Mouse (Mus musculus) lung, embryonic 16.5 days (tissue): ENCODE measurements around the gene Pacs1. TPM values are rescaled to one million over a fixed set of nuclear protein-coding genes. Genes with fewer than 3 reads are reported as not detected.
A peak's percentile ranks its signal among the peaks of the same experiment; 100 is the strongest.

Experiments used
- ATAC-seq: fragments of 200-750 bp; cut with Nextera tagmentation; 2 replicates; pipeline ENCODE4 v1.8.0; 2017; ENCODE audit warnings: low read depth, mild to moderate bottlenecking, moderate library complexity
- H3K27ac ChIP-seq: fragments of 300-500 bp; sonication (generic); 2 replicates; pipeline ENCODE4 v1.5.1; 2014; ENCODE audit warnings: mild to moderate bottlenecking, control low read depth, low read length
- H3K27me3 ChIP-seq: fragments of 300-500 bp; sonication (generic); 2 replicates; pipeline ENCODE4 v1.6.1; 2014; ENCODE audit warnings: low read depth, low read length, mixed read lengths; ENCODE audit not compliant: control insufficient read depth, insufficient read depth
- H3K36me3 ChIP-seq: fragments of 300-500 bp; sonication (generic); 2 replicates; pipeline ENCODE4 v1.6.1; 2014; ENCODE audit warnings: low read length; ENCODE audit not compliant: control insufficient read depth, insufficient read depth
- H3K4me1 ChIP-seq: fragments of 300-500 bp; sonication (generic); replicated peaks from 2 replicates; pipeline ENCODE4 v1.6.1; 2014; ENCODE audit warnings: low read length, mixed read lengths; ENCODE audit not compliant: control insufficient read depth, insufficient read depth
- H3K4me2 ChIP-seq: fragments of 300-500 bp; sonication (generic); 2 replicates; pipeline ENCODE4 v1.6.1; 2014; ENCODE audit warnings: low read depth, low read length, control low read depth
- H3K4me3 ChIP-seq: fragments of 300-500 bp; sonication (generic); 2 replicates; pipeline ENCODE4 v1.5.1; 2014; ENCODE audit warnings: mild to moderate bottlenecking, low read length, control low read depth
- H3K9ac ChIP-seq: fragments of 300-500 bp; sonication (generic); 2 replicates; pipeline ENCODE4 v1.6.1; 2014; ENCODE audit warnings: low read length, control low read depth
- H3K9me3 ChIP-seq: fragments of 300-500 bp; sonication (generic); 2 replicates; pipeline ENCODE4 v1.6.1; 2016; ENCODE audit warnings: low read length; ENCODE audit not compliant: control insufficient read depth
- WGBS: fragments of 180-500 bp; shearing (Covaris S2); extraction: QIAGEN DNeasy Blood & Tissue Kit; methylation state at CpG from one replicate; pipeline ENCODE4 v1.1.7; 2014; 5-methylcytosine and 5-hydroxymethylcytosine counted together
- polyA plus RNA-seq: library from polyadenylated mRNA; unstranded; fragments of >200 nt; fragmentation: Nextera tagmentation; extraction: Ambion mirVana; gene quantifications from 2 replicates; pipeline ENCODE4 v1.2.1, GENCODE M21; 2015

Gene Pacs1
- polyA plus RNA-seq, 1 experiment from 2014 or later, result 21.0 TPM

DNA sequence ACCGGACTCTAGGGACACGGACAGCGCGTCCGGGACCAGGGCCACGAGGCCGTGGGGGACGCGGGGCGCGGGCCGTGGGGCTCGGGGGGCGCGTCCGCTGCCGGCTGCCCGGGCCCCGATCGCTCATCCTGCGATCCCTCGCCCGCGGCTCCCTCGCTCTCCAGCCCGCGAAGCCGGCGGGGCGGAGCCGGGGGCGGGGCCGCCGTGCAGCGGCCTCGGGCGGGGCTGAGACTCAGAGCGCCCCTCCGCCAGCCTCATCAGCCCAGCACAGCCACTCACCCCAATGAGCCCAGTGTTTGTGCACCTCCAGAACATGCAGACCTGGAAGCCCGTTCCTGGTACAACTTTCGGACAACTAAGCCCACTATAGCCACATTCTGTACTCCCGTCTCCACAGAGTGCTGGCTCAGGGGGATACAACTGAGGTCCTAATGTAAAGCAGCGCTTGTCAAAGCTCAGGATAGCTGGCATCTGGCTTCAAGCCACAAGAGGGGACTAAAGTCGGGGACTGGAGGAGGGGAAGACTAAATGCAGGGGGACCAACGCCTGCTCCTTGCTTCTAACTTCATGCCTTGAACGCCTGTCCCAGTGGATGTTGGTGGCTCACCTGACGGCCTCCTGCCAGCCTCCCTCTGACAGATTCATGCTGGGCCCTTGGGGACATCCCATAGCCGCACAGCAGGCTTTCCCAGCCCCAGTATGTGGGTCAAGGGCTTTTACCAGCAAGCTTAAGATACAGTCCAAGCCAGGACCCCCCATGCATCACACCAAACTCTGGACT lies 174.4 kb downstream of the Pacs1 start, which contains the start of gene Cnih2:
Gene Cnih2 (minus strand): TSS at position 159 of the 781 bp plus-strand sequence.
- Histone ChIP-seq H3K27ac (no peak within 1 kb of the TSS), H3K4me3 (peak within 1 kb of the TSS; percentile 57), H3K4me1 (peaks cover 12% of the 10 kb centered on the region), H3K9ac (peak within 1 kb of the TSS; percentile 72), H3K36me3 (peaks cover 21% of the 10 kb centered on the region), H3K27me3 (peaks cover 3% of the 10 kb centered on the region; the same call in 1 of the 2 replicates), H3K9me3 (no peaks in the 10 kb centered on the region), H3K4me2 (peak within 1 kb of the TSS; percentile 99)
- WGBS, result 4% methylated on average over 32 of the region's 48 CpGs
- ATAC-seq, result peak; percentile 79

DNA sequence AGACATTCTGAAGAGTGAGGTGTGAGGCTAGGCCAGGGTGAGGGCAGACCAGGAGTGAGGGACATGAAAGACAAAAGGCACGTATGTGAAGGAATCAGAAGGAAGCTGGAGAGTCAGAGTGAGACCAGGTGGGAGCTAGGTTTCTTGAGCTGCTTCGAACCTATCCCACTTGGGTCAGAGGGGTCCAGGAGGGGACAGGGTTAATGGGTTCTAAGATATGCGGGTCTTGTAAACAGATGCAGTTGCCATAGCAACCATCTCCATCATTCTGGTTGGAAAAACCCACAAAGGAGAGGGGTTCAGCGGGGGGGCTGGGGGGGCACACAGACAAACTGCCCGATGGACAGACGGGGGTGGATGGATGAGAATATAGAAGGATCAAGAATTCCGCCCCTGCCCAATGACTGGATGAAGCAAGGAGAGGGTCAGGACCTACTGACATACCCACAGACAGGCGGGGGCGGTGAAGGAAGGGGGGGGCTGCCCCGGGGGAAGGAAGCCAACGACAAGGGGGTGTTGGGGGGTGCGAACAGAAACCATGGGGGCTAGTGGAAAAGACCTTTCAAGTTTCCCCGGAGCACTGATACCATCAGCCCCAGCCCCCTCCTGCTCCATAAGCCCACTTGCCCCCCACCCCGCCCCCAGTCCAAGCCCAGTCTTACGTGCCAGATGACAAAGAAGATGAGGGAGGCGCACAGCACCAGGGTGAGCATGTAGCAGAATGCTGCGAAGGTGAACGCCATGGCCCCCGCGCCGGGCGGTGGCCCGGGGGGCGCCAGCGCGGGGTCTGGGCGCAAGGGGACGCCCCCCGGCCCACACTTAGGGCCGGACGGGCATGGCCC lies 175.2 kb downstream of the Pacs1 start:
- no peak; the same call in 1 of the 2 replicates for ATAC-seq
- peak overlapping the region; percentile 99 for H3K4me2 ChIP-seq
- peak overlapping the region; percentile 72 for H3K9ac ChIP-seq
- H3K9me3 ChIP-seq, result no peaks in the 10 kb centered on the region
- H3K27ac ChIP-seq, result no peak overlapping the region
- 4% methylated on average over 27 of the region's 31 CpGs for WGBS
- H3K4me3 ChIP-seq, result peak overlapping the region; percentile 57
- peaks cover 12% of the 10 kb centered on the region for H3K4me1 ChIP-seq
- peaks cover 19% of the 10 kb centered on the region for H3K36me3 ChIP-seq
- peaks cover 3% of the 10 kb centered on the region; the same call in 1 of the 2 replicates for H3K27me3 ChIP-seq

DNA sequence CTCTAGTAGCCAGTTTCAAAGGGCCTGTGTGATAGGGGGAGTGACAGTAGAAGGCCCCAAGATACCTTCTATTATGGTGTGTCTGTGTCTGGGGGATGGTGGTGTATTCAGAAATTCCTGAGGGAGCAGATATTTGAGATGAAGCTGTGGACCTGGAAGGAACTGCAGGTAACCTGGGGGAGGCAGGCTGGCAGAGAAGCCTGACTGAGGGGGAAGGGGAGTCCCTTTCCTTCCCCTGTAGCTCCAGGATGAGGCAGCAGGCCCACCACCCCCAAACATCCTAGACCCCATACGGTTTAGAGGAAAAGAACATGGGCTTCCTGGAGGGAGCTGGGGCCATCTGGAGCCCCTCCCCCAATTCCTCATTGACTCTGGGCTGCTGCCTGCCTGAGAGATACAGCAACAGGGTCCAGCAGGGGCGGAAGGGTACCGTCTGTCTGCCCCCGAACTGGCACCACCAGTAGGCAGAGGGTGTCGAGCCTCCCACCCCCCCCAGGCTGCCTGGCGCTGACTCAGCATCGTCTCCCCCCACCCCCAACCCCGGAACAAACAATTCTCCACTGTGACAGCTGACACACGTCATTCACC lies 176.9 kb downstream of the Pacs1 start:
- Histone ChIP-seq H3K27me3 (peaks cover 3% of the 10 kb centered on the region; the same call in 1 of the 2 replicates), H3K27ac (no peak overlapping the region), H3K36me3 (peaks cover 24% of the 10 kb centered on the region), H3K9me3 (no peaks in the 10 kb centered on the region), H3K4me3 (no peak overlapping the region), H3K9ac (no peak overlapping the region), H3K4me2 (no peak overlapping the region), H3K4me1 (peaks cover 12% of the 10 kb centered on the region)
- no peak for ATAC-seq
- WGBS, result 7% methylated on average over 9 of the region's 9 CpGs

DNA sequence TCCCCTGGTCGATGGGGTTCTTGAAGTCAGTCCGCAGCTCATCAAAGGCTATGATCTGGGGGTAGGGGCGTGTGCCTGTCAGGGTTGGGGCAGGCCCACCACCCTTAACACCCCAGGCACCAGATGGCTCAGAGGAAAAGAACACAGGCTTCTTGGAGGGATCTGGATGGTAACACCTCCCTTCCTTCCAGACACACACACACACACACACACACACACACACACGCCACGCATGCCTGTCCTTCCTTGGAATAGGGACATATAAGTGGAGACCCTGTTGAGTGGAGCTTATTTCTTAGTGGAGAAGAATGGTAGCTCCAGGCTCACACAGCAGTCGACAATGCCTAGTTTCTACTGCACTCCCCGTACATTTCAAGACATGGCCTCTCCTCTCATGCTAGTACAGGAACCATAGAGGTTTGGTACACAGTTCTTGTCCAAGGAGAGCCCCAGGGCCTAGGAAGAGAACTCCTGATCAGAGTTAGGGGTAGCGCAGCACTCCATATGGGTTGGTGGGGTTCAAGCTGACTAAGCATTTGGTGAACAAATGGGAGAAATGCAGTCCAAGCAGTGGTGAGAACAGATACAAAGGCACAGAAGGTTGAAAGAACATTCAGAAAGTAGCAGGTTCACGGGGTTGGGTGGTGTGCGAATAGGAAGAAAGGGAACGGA lies 178.0 kb downstream of the Pacs1 start:
- H3K4me3 ChIP-seq, result no peak overlapping the region
- no peak overlapping the region for H3K9ac ChIP-seq
- 40% methylated on average over 11 of the region's 11 CpGs for WGBS
- H3K9me3 ChIP-seq, result no peaks in the 10 kb centered on the region
- ATAC-seq, result peak; percentile 0; the same call in 1 of the 2 replicates
- no peak overlapping the region for H3K4me2 ChIP-seq
- peaks cover 15% of the 10 kb centered on the region for H3K36me3 ChIP-seq
- peaks cover 3% of the 10 kb centered on the region; the same call in 1 of the 2 replicates for H3K27me3 ChIP-seq
- no peak overlapping the region for H3K27ac ChIP-seq
- H3K4me1 ChIP-seq, result peaks cover 12% of the 10 kb centered on the region

DNA sequence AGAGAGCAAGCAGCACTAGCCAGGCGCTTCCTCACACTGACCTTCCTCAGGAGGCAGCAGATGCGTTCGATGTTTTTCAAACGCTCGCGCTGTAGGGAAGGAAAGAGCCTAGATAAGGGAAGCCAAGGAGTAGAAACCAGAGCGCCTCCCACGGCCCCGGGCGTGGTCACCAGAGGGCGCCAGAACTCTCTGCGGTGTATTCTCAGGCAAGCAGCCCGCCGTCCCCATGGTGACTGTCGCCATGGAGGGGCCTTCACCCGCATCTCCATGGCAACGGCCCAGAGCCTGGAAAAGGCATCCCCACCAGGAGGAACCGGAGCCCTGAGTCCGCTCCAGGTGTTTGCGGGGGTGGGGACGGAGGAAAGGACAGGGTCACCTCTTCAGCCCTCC lies 178.7 kb downstream of the Pacs1 start:
- H3K36me3 ChIP-seq, result peaks cover 14% of the 10 kb centered on the region
- no peak overlapping the region for H3K9ac ChIP-seq
- peaks cover 3% of the 10 kb centered on the region; the same call in 1 of the 2 replicates for H3K27me3 ChIP-seq
- no peaks in the 10 kb centered on the region for H3K9me3 ChIP-seq
- H3K4me1 ChIP-seq, result peaks cover 14% of the 10 kb centered on the region
- no peak overlapping the region for H3K27ac ChIP-seq
- 1% methylated on average over 21 of the region's 21 CpGs for WGBS
- no peak overlapping the region for H3K4me2 ChIP-seq
- ATAC-seq, result peak; percentile 69
- H3K4me3 ChIP-seq, result no peak overlapping the region

DNA sequence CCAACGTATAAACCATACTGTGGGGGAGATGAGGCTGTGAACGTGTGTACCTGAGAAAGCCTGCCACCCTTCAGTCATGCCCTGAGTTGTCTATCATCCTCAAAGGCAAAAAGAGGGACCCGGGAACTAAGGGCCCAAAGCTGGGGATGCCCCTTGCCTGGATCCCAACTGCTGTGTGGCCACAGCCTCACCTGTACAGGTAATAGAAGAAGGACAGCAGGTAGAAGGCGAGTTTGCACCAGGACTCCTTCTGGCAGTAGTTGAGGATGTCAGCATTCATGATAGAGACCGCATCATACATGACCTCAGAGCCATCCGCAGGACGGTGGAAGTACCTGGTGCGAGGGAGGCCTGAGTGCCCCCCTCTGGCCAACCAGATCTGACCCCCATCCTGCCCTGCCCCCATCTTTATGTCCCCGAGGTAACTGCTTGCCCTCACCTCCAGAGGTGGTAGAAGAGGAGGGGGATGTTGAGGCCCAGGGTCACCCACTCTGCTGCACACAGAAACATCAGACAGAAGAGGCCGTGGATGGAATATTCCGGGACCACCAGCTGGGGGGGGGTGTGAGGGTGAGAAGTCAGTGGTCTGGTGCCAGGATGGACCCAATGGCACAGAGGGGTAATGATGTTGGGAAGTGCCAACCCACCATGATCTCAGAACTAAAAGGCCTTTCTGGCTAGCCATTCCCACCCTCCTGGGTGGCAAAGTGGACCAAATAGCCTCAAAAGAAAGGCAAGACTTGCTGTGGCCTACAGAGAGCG lies 179.3 kb downstream of the Pacs1 start:
- H3K9ac ChIP-seq, result no peak overlapping the region
- no peak overlapping the region for H3K4me3 ChIP-seq
- H3K4me1 ChIP-seq, result peaks cover 16% of the 10 kb centered on the region
- no peak overlapping the region for H3K4me2 ChIP-seq
- no peak for ATAC-seq
- WGBS, result 69% methylated on average over 12 of the region's 12 CpGs
- H3K36me3 ChIP-seq, result peaks cover 14% of the 10 kb centered on the region
- H3K9me3 ChIP-seq, result no peaks in the 10 kb centered on the region
- no peak overlapping the region for H3K27ac ChIP-seq
- peaks cover 3% of the 10 kb centered on the region; the same call in 1 of the 2 replicates for H3K27me3 ChIP-seq

DNA sequence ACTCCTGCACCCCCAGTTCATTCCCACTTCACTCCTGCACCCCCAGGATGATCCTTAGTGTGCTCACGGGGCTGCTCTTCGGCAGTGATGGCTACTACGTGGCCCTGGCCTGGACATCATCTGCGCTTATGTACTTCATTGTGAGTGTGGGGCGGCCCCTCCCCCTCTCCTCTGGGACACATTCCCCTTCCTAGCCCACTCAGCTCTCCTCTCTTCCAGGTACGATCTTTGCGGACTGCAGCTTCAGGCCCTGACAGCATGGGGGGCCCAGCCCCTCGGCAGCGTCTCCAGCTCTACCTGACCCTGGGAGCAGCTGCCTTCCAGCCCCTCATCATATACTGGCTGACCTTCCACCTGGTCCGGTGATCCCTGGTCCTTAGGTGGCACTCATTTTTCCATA lies 180.8 kb downstream of the Pacs1 start:
- H3K9ac ChIP-seq, result no peak overlapping the region
- H3K27ac ChIP-seq, result no peak overlapping the region
- H3K27me3 ChIP-seq, result peaks cover 3% of the 10 kb centered on the region; the same call in 1 of the 2 replicates
- 82% methylated on average over 10 of the region's 10 CpGs for whole genome bisulfite sequencing
- no peak overlapping the region for H3K4me2 ChIP-seq
- H3K9me3 ChIP-seq, result no peaks in the 10 kb centered on the region
- H3K4me1 ChIP-seq, result peaks cover 11% of the 10 kb centered on the region
- H3K36me3 ChIP-seq, result peaks cover 14% of the 10 kb centered on the region
- no peak overlapping the region for H3K4me3 ChIP-seq
- ATAC-seq, result no peak

DNA sequence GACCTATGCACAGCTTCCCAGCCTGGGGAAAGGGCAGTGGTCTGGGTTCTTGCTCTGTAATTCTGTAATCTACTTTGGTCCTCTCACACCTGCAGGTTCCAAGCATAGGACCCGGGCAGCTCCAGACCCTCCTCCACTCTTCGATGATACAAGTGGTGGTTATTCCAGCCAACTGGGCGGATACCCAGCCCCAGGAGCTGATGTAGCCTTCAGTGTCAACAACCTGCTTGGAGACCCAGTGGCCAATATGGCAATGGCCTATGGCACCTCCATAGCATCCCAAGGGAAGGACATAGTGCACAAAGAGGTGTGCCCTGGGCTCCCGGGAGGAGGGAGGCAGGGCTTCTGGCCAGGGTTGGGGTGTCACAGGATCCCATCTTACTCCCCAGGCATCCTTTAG lies 183.6 kb downstream of the Pacs1 start:
- peaks cover 21% of the 10 kb centered on the region for H3K27me3 ChIP-seq
- no peak overlapping the region for H3K27ac ChIP-seq
- peaks cover 13% of the 10 kb centered on the region for H3K4me1 ChIP-seq
- H3K4me2 ChIP-seq, result peak overlapping the region; percentile 93
- no peak for ATAC-seq
- WGBS, result 89% methylated on average over 4 of the region's 4 CpGs
- H3K9ac ChIP-seq, result peak overlapping the region; percentile 75
- H3K4me3 ChIP-seq, result peak overlapping the region; percentile 75
- no peaks in the 10 kb centered on the region for H3K9me3 ChIP-seq
- H3K36me3 ChIP-seq, result peaks cover 14% of the 10 kb centered on the region
